Mouse (Mus musculus) bone marrow macrophage, adult 2 months (primary cell): ENCODE measurements around the gene Atp9a.

Experiments
- CTCF ChIP-seq: IDR thresholded peaks from 2 replicates; pipeline ENCODE4 v1.5.1; 2012; ENCODE audit warnings: low read depth, mild to moderate bottlenecking, low read length, moderate library complexity
- POLR2A ChIP-seq: IDR thresholded peaks from 2 replicates; pipeline ENCODE4 v1.6.1; 2012; ENCODE audit warnings: mild to moderate bottlenecking, low read depth, low read length, borderline replicate concordance

DNA sequence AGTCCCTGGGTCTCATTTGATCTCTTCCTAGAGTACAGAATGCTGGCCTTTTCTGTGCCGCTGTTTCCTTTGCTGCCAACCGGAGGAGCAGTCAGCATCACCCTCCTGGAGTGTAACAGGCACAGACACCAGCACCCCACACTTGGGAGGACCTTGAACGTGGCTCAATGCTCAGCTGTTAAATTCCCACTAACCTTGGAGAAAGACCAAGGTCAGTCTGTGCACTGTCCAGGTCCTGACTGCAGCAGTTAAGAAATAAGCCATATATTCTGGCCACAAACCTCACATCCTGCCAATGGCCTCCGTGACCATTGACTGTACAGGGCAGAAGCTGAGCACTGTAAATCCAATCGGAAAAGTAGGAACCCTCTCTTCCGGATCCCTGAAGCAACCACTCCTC is 148.5 kb downstream of the Atp9a start:
- no peak for TF ChIP-seq CTCF
- no peak for TF ChIP-seq POLR2A
